Mouse (Mus musculus) ovary, postnatal 10 days (tissue): ENCODE results near the gene Dctn2.

ENCODE experiments used
- DNase-seq: peaks from one replicate; pipeline ENCODE4 v3.0.0; 2022; ENCODE audit warnings: low spot score

Gene Dctn2

DNA sequence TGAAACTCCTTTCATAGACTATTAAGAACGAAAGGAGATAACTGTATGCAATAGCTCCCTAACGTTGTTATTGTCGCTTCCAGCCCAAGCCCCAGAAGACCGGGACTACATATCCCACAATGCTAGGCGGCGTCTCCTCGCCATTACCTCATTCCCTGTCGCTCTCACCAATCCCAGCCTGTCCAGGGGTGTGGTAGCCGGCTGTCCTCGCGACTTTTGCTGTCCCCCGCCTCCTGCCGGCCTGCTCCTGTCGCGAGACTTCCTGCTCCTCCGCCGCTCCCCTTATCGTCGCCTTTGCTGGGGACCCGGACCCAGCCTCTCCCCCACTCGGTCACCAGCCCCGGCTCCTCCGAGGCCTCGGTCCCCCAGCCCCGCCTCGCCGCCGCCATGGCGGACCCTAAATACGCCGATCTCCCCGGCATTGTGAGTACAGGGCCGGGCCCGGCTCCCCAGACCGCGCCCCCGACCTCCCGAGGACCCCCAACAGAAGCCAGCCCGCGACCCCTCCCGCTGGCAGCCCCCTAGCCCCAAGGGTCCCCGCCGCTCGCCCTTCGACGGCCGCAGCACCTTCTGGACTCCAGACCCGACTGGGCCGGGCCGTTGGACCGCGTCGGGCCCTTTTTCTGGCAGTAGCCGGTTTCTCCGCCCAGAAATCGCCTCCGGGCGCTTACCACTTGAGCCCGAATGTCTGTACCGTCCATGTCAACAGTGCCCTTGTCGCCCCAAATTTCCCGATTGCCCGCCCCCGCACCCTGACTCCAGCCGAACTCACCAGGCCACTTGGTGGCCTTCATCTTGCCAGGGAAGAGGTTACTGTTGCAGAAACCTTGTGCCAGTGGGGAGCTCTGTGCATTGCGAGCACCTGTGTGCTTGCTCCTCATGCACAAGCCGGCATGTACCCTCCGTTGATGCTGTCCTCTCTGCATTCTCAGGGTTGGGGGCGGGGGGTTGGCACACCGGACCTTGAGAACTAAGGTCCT, at the start of gene Dctn2:
Dctn2 (plus strand) TSS at position 257 of the 980 bp plus-strand sequence.
- DNase-seq = peak; percentile 68

- DNase-seq = no peak
These were observed 49.7 kb upstream of the Dctn2 start for GRCm38 (mm10) chr10:127216456-127216855.

DNA sequence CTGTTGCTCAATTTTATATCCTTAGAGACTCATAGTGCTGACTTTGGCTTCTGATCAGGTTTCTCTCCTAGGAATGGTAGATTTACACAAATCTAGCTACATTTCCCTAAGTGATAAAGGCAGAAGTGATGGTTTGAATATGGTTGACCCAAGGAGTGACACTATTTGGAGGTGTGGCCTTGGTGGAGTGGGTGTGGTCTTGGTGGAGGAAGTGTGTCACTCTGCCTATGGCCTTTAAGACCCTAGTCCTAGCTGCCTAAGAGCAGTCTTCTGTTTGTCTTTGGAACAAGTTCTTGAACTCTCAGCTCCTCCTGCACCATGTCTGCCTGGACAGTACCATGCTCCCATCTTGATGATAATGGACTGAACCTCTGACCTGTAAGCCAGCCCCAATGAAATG, 49.0 kb upstream of the Dctn2 start:
- DNase-seq = no peak

DNA sequence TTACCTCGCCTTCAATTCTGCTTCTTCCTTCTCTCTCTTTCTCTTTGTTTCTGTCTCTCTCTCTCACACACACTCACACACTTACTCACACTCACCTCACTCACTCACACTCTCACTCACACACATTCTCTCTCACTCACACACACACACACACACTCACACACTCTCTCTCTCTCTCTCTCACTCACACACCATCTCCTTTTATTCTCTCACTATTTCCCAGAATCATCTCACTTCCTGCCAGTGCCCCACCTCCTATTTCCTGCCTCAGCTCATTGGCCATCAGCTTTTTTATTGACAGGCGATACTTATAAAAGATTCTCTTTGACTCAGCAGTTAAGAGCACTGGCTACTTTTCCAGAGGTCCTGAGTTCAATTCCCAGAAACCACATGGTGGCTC, 47.8 kb upstream of the Dctn2 start:
- no peak for DNase-seq

DNA sequence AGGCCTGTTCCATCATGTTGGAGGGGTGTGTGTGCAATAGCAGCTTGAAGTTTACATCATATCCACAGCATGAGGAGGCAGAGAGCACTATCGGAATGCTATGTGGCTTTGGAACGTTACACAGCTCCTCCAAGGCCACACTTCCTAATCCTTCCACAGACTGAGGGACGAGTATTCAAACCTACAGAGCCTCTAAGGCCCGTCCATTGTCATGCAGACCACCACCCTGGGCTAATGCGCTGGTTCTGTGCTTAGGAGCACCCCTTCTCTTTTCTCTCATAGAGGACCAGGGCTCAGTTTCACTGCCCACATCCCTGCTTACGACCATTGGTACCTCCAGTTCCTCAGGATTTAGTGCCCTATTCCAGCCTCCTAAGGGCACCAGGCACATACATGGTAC, 41.0 kb upstream of the Dctn2 start:
- no peak for DNase-seq

- DNase-seq = no peak
These were observed 40.4 kb upstream of the Dctn2 start for GRCm38 (mm10) chr10:127225732-127226131.

GRCm38 (mm10) chr10:127226318-127226895, 39.8 kb upstream of the Dctn2 start:
- DNase-seq = no peak

DNA sequence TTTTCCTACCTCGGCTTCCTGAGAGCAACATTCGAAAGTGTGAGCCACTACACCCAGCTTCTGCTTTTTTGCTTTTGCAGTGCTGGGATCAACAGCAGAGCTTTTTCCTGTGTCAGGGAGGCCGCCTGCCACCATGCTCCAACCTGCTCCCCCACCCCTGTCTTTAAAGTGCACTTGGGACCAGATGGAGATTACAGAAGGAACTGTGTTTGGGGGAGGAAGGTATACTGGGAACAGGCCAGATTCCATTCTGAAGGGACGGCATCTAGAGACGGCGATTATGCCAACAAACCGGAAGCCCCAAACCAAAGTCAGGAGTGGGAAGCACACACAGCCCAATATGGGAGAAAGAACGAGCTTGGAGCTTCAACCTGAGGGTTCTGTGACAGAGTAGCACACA, 39.0 kb upstream of the Dctn2 start:
- no peak for DNase-seq

- no peak for DNase-seq
These were observed 37.3 kb upstream of the Dctn2 start for GRCm38 (mm10) chr10:127228897-127229296.

GRCm38 (mm10) chr10:127230693-127231092, 35.5 kb upstream of the Dctn2 start:
- DNase-seq = no peak

GRCm38 (mm10) chr10:127231741-127232140, 34.4 kb upstream of the Dctn2 start:
- DNase-seq = no peak

GRCm38 (mm10) chr10:127233141-127233540, 33.0 kb upstream of the Dctn2 start:
- no peak for DNase-seq

DNA sequence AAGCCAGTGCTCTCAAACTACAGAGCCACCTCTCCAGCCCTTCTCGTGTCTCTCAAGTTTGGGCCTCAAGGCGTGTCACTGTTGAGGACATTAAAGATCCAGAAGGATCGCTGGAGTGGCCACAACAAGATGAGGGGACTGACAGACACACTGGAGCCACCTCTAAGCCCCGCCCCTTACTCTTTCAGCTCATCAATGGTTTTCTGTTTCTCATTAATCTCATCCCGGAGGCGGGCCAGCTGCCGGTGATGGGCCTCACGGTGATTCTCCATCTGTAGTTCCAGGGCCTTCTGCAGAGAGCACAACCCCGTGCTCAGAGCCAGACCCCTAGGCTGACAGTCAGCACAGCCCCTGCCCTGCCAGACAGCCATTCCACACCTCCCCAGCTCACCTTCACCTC, 29.6 kb upstream of the Dctn2 start:
- DNase-seq = no peak

DNA sequence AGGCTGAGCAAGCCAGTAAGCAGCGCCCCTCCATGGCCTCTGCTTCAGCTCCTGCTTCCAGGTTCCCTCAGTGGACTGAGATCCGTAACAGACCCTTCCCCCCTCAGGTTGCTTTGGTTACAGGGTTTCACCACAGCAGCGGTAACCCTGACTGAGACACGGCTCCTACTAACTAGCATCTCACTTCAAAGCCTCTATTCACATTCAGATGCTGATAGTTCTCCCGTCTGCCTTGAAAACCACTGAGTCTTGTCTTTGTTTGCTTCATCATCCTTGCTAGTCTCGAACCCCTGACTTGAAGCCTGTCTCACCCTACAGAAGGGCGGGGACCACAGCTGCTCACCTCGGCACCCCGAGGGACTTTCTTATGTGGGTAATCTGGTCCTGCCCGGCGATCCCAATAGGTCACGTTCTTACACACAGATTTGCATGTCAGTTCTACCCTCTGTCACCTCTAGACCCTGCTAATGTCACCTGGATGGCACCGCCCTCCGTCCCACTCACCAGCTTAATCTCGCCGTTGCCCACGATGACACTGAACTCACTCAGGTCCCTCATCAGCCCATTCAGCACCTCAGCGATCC, 27.8 kb upstream of the Dctn2 start:
- DNase-seq = no peak

- no peak for DNase-seq
These were observed 15.4 kb upstream of the Dctn2 start for GRCm38 (mm10) chr10:127250810-127251209.

- DNase-seq = no peak
These were observed 10.4 kb upstream of the Dctn2 start for GRCm38 (mm10) chr10:127255625-127256345.

DNA sequence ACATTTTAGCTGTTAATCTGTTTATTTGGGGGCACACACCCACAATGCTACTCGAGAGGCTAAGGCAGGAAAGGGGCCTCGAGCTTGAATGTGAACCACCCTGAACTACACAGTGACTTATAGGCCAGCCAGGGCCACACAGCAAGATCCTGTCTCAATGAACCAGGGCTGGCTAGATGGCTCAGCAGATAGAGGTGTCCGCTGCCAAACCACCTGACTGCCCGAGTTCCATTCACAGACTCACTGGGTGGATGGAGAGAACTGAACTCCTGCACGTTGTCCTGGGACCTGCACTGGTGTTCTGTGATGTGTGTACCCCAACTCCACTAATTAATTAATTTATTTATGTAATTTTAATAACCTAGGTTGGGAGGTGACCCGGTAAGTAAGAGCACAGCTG, 8.4 kb upstream of the Dctn2 start:
- no peak for DNase-seq

DNA sequence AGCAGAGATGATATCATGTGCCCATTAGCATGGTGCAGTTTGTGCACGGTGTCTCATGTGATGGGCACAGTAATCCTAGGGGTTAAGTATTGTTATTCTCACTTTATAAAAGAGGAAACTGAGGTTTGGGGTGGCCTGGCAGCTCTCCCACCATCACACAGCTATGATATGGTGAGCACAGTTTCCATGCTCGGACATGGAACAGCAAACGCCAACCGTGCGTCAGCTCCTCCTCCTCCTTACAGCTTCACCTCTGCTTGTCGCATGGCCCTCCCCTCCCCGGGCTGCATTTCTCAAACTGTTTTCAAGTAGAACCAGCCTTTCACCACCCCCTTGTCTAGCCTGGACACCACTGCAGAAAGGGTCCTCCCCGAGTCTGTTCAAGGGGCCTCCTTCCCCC, 7.7 kb upstream of the Dctn2 start:
- no peak for DNase-seq

GRCm38 (mm10) chr10:127261706-127262547, 4.2 kb upstream of the Dctn2 start:
- DNase-seq = no peak

DNA sequence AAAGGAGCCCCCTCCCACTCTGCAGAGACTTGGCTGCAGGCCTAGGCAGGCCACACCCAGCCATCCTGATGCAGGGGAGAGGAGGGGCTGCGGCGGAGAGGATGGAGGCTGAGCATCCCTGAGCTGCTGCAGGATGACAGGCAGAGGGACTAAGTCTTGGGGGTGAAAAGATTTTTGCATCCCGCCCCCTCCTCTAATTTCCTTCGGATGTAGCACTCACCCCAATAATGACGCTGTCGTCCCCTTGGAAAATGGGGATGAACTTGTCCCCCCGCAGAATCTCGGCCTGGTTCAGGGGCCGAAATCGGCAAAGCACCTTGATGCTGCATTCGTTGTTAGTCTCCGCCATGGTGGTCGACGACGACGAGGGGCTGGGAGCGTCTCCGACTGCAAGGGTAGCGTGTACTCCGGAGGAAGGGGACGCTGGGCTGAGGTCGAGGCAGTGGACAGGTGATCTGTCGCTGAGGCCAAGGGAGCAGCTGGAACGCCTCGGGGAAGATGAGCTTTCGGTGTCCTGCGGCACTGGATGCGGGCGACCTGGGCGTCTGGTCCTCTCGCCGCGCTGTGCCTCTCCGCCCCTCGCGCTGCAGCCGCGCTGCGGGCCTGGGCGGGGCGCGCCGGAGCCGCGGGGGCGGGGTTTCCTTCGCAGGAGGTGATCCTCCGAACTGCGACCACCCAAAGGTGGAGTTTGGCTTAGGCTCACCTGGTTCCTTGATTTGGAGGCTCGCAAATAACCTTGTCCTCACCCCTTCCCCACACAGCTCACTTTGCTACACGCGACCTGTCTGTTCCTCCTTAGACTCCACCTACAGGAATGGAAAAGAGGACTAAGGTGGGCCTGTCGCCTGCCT, 3.4 kb upstream of the Dctn2 start, which contains the start of gene Kif5a:
Kif5a (minus strand) TSS at position 801 of the 851 bp plus-strand sequence.
- no peak for DNase-seq
